Mouse (Mus musculus): ENCODE results near the gene Synj2. TPM values are rescaled to one million over a fixed set of nuclear protein-coding genes. Genes with fewer than 3 reads are reported as not detected.

The Synj2 gene
- polyA plus RNA-seq, 1 experiment: 3.1 TPM

- WGBS: 47% methylated on average over 8 of the region's 8 CpGs
- Histone ChIP-seq H3K27ac (ENCODE audit: control insufficient read depth, insufficient read depth, low read depth, low read length, poor library complexity) (peak overlapping the region; percentile 64), H3K4me1 (ENCODE audit: control insufficient read depth, insufficient read depth, low read length) (peaks cover 9% of the 10 kb centered on the region; the same call in 1 of the 2 replicates), H3K4me3 (replicated peaks; ENCODE audit: control insufficient read depth, low read depth, low read length) (no peak overlapping the region)
- TF ChIP-seq CTCF (IDR thresholded peaks at IDR 0.05; ENCODE audit: control insufficient read depth, insufficient read depth, low read length) (no peak), POLR2A (IDR thresholded peaks at IDR 0.05; ENCODE audit: borderline replicate concordance, control insufficient read depth, low read depth, low read length) (no peak)
These were observed 59.8 kb downstream of the Synj2 start for GRCm38 (mm10) chr17:6000864-6001319.

GRCm38 (mm10) chr17:6001389-6001788 is 60.3 kb downstream of the Synj2 start:
- Histone ChIP-seq H3K4me1 (ENCODE audit: control insufficient read depth, insufficient read depth, low read length) (peaks cover 12% of the 10 kb centered on the region), H3K27ac (ENCODE audit: control insufficient read depth, insufficient read depth, low read depth, low read length, poor library complexity) (peak overlapping the region; percentile 64), H3K4me3 (replicated peaks; ENCODE audit: control insufficient read depth, low read depth, low read length) (no peak overlapping the region)
- no peak for TF ChIP-seq CTCF (IDR thresholded peaks at IDR 0.05; ENCODE audit: control insufficient read depth, insufficient read depth, low read length)
- TF ChIP-seq POLR2A (IDR thresholded peaks at IDR 0.05; ENCODE audit: borderline replicate concordance, control insufficient read depth, low read depth, low read length): no peak
- WGBS: 6% methylated on average over 6 of the region's 6 CpGs

- no peak overlapping the region for H3K4me3 ChIP-seq (replicated peaks; ENCODE audit: control insufficient read depth, low read depth, low read length)
- TF ChIP-seq CTCF (IDR thresholded peaks at IDR 0.05; ENCODE audit: control insufficient read depth, insufficient read depth, low read length) (no peak), POLR2A (IDR thresholded peaks at IDR 0.05; ENCODE audit: borderline replicate concordance, control insufficient read depth, low read depth, low read length) (no peak)
- H3K27ac ChIP-seq (ENCODE audit: control insufficient read depth, insufficient read depth, low read depth, low read length, poor library complexity): no peak overlapping the region
- WGBS: 6% methylated on average over 7 of the region's 7 CpGs
- H3K4me1 ChIP-seq (ENCODE audit: control insufficient read depth, insufficient read depth, low read length): peaks cover 13% of the 10 kb centered on the region
These were observed 60.8 kb downstream of the Synj2 start for GRCm38 (mm10) chr17:6001836-6002235.

DNA sequence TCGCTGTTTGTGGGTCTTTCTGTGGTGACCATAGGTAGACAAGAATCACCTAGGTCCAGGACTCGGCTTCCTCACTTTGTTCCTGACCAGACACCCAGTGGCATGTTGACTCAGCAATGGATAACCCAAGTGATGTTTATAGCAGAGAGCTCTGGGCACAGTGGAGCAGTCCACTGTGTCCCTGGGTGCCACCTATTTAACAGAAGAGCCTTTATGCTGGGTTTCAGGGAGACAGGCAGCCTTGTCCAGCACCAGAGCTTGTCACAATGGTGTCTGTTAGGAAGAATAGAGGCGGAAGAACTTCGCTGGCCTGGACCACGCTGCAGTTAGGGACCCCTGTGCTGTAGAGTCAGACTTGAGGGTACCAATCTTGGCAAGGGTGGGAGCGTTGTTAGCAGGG is 61.5 kb downstream of the Synj2 start:
- no peak overlapping the region for H3K27ac ChIP-seq (ENCODE audit: control insufficient read depth, insufficient read depth, low read depth, low read length, poor library complexity)
- no peak for TF ChIP-seq POLR2A (IDR thresholded peaks at IDR 0.05; ENCODE audit: borderline replicate concordance, control insufficient read depth, low read depth, low read length)
- no peak for TF ChIP-seq CTCF (IDR thresholded peaks at IDR 0.05; ENCODE audit: control insufficient read depth, insufficient read depth, low read length)
- H3K4me3 ChIP-seq (replicated peaks; ENCODE audit: control insufficient read depth, low read depth, low read length): no peak overlapping the region
- 84% methylated on average over 6 of the region's 6 CpGs for WGBS
- peaks cover 15% of the 10 kb centered on the region for H3K4me1 ChIP-seq (ENCODE audit: control insufficient read depth, insufficient read depth, low read length)

DNA sequence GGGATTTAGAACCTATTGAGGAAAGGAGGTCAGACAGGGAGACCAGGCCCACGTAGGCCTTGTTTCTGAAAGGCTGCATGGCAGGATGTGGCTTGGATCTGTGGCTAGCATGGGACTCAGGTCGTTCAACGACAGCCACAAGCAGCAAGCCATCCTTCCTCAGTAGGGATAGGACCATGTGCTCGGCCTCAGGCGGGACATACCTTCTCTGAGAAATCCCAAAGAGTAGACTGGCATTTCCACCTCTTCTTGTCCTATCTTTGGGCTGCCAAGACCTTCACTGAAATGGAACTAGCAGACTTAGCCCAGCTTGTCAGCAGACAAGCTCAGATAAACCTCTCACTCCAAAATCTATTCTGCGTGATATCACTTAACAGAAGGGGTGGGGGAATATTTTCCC is 62.6 kb downstream of the Synj2 start:
- Histone ChIP-seq H3K4me1 (ENCODE audit: control insufficient read depth, insufficient read depth, low read length) (peaks cover 16% of the 10 kb centered on the region), H3K4me3 (replicated peaks; ENCODE audit: control insufficient read depth, low read depth, low read length) (no peak overlapping the region), H3K27ac (ENCODE audit: control insufficient read depth, insufficient read depth, low read depth, low read length, poor library complexity) (no peak overlapping the region)
- TF ChIP-seq CTCF (IDR thresholded peaks at IDR 0.05; ENCODE audit: control insufficient read depth, insufficient read depth, low read length) (no peak), POLR2A (IDR thresholded peaks at IDR 0.05; ENCODE audit: borderline replicate concordance, control insufficient read depth, low read depth, low read length) (no peak)
- 31% methylated on average over 6 of the region's 6 CpGs for WGBS

DNA sequence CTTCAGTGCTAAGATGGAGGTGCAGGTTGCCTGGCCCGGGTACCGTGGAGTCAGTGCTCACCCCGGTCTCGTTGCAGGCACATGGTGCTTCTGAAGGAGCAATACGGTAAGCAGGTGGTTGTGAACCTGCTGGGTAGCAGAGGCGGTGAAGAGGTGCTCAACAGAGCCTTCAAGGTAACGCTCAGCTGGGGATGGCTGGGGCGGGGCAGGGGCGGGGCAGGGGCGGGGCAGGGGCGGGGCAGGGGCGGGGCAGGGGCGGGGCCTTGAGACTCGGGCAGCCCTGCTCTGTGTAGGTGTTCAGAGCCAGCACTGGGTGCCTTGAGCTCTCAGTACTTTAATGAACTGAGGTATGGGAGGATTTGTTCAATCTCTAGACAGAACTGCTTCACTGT is 64.2 kb downstream of the Synj2 start:
- WGBS: 12% methylated on average over 14 of the region's 14 CpGs
- Histone ChIP-seq H3K27ac (ENCODE audit: control insufficient read depth, insufficient read depth, low read depth, low read length, poor library complexity) (no peak overlapping the region), H3K4me3 (replicated peaks; ENCODE audit: control insufficient read depth, low read depth, low read length) (no peak overlapping the region), H3K4me1 (ENCODE audit: control insufficient read depth, insufficient read depth, low read length) (peaks cover 18% of the 10 kb centered on the region)
- TF ChIP-seq POLR2A (IDR thresholded peaks at IDR 0.05; ENCODE audit: borderline replicate concordance, control insufficient read depth, low read depth, low read length) (no peak), CTCF (IDR thresholded peaks at IDR 0.05; ENCODE audit: control insufficient read depth, insufficient read depth, low read length) (no peak)

DNA sequence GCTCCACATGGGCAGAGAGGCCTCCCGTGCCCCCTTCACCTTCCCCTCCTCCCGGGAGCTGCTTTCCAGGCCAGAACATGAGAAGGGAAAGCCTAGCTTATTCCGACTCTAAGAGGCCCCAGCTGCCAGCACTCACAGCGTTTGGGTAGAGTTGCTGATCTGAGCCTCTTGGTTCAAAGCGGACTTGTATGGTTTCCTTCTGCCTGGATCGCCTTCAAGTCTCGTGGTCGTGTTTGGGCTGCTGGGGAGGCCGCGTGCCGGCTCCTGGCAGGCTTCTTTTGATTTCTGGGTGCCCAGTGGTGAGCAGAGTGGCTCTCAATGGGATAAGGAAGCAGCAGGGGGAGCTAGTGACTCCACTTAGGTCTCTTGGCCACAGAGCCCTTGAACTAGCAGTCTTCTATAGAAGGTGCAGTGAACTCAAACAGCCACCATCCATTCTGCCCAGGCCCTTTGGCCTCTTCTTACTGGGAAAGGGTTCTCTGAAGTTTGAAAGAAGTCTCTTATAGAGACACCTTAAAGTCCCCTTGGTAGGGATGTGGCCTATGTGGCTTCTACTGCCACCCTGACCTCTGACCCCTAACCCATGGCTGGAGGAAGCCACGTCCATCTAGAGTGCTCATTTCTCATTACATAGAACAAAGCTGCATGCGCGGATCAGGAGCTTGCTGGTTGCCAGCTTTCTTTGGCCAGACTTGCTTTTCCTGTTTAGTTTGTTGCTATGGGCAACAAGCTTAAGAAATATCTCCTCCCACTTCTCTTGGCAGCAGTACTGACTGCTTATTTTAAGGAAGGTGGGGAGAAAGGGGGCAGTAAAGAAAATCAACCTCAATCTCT is 64.8 kb downstream of the Synj2 start:
- WGBS: 13% methylated on average over 14 of the region's 14 CpGs
- Histone ChIP-seq H3K27ac (ENCODE audit: control insufficient read depth, insufficient read depth, low read depth, low read length, poor library complexity) (no peak overlapping the region; the same call in 1 of the 2 replicates), H3K4me1 (ENCODE audit: control insufficient read depth, insufficient read depth, low read length) (peaks cover 18% of the 10 kb centered on the region), H3K4me3 (replicated peaks; ENCODE audit: control insufficient read depth, low read depth, low read length) (no peak overlapping the region)
- TF ChIP-seq POLR2A (IDR thresholded peaks at IDR 0.05; ENCODE audit: borderline replicate concordance, control insufficient read depth, low read depth, low read length) (no peak), CTCF (IDR thresholded peaks at IDR 0.05; ENCODE audit: control insufficient read depth, insufficient read depth, low read length) (peak; percentile 31; the same call in 1 of the 2 replicates)

GRCm38 (mm10) chr17:6007101-6007780 is 66.2 kb downstream of the Synj2 start:
- 61% methylated on average over 5 of the region's 5 CpGs for WGBS
- Histone ChIP-seq H3K27ac (ENCODE audit: control insufficient read depth, insufficient read depth, low read depth, low read length, poor library complexity) (peak overlapping the region; percentile 60), H3K4me3 (replicated peaks; ENCODE audit: control insufficient read depth, low read depth, low read length) (no peak overlapping the region), H3K4me1 (ENCODE audit: control insufficient read depth, insufficient read depth, low read length) (peaks cover 14% of the 10 kb centered on the region)
- TF ChIP-seq CTCF (IDR thresholded peaks at IDR 0.05; ENCODE audit: control insufficient read depth, insufficient read depth, low read length) (no peak), POLR2A (IDR thresholded peaks at IDR 0.05; ENCODE audit: borderline replicate concordance, control insufficient read depth, low read depth, low read length) (no peak)

Measured in bone marrow, adult 2 months (tissue).